Mouse (Mus musculus): ENCODE data around the gene Mfsd4b3.
"Not testable (repeated sequence)": the region's sequence is repeated elsewhere in the genome, so short reads cannot be mapped to it uniquely, and the experiment has no call there.

The Mfsd4b3 gene

DNA sequence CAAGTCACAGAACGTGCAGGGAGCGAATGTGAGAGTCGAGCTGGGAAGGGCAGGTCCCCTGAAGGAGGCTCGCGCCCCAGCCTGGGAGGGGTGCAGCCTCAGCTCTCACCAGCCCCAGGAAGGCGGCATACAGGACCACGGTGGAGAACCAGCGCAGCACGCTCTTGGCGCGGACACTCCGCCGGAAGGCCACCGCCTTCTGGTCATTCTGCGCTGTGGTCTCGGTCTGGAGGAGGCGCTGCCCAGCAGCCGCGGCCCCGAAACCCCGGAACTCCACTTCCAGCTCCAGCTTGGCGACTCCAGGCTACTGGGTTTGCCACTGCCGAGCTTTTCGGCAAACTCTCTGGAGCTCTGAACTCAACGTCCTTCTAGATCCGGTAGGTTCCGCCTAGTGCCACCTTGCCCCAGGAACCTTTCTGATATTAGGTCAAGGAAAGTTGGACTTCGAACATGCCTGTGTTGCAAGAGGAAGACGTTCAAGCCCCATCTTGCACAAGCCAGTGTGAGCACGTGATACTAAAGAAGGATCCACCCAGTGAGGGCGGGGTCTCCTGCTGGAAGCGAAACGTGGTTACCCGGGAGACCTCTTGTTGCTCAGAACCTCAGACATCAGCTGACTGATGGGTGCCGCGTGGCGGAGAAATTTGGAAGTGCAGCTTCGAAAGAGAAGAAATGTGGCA is at the start of gene Mfsd4b3:
Gene Mfsd4b3, minus strand, starts transcription at position 393 of the 680 bp plus-strand sequence.
- peak; percentile 83 to 90 for DNase-seq

DNA sequence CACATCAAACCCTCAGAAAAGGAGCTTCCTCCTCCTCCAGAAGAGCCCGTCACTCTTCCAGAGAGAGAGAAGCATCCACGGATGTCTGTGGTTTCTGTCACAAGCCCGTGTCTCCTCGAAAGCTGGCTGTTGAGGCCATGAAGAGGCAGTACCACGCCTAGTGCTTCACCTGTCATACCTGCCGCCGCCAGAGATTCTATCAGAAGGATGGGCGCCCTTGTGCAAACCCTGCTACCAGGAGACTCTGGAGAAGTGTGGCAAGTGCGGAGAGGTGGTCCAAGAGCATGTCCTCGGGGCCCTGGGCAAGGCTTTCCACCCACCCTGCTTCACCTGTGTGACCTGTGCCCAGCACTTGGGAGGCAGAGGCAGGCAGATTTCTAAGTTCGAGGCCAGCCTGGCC is 49.6 kb upstream of the Mfsd4b3 start:
- no peak for DNase-seq

- DNase-seq = not testable (repeated sequence)
These were observed 48.9 kb upstream of the Mfsd4b3 start for GRCm38 (mm10) chr10:40008847-40009246.

- no peak for DNase-seq
These were observed 48.0 kb upstream of the Mfsd4b3 start for GRCm38 (mm10) chr10:40007953-40008352.

- no peak for DNase-seq
These were observed 47.0 kb upstream of the Mfsd4b3 start for GRCm38 (mm10) chr10:40006963-40007362.

DNA sequence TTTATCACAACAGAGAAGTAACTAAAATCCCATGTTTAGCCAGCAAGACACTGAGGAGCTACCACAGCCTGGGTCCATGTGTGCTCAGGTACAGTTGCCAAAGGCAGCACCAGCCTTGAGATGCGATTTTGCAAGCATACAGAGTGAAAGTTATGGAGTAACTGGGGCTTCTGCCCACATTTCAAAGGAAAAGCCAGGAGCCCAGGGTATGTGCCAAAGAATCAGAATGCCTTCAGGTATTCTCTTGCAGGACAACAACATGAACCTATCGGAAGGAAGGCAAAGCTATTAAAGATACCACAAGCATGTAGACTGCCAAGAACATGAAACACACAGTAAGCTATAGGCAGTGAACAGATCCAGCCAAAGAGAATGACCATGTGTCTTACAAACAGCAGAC is 40.8 kb upstream of the Mfsd4b3 start:
- no peak for DNase-seq

DNA sequence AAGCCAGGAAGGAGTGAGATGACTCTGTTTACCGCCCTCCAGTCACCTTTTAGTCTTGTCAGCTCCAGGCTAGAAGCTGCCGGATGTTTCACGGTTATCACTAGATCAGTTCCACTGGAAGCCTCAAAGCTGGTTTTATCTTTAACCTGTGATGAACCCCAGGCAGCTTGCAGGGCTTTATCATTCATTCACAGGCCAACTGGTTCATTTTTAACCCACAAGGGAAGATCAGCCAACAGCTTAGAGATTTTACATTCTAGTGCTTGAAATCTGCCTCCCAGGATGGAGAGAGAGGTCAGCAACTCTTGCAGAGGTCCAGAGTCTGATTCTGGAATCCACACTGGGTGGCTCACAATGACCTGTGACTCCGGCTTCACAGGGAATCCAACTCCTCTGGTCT is 31.2 kb upstream of the Mfsd4b3 start:
- DNase-seq = no peak

- no peak for DNase-seq
These were observed 26.5 kb upstream of the Mfsd4b3 start, which contains the start of gene Mfsd4b5 for GRCm38 (mm10) chr10:39986466-39986865. Gene Mfsd4b5 (minus strand): TSS chr10:39986646.

- no peak for DNase-seq
These were observed 22.7 kb upstream of the Mfsd4b3 start for GRCm38 (mm10) chr10:39982604-39983003.

GRCm38 (mm10) chr10:39978231-39978630 is 18.3 kb upstream of the Mfsd4b3 start:
- no peak for DNase-seq

GRCm38 (mm10) chr10:39977346-39977745 is 17.4 kb upstream of the Mfsd4b3 start:
- no peak for DNase-seq

- no peak for DNase-seq
These were observed 15.8 kb upstream of the Mfsd4b3 start for GRCm38 (mm10) chr10:39975771-39976170.

DNA sequence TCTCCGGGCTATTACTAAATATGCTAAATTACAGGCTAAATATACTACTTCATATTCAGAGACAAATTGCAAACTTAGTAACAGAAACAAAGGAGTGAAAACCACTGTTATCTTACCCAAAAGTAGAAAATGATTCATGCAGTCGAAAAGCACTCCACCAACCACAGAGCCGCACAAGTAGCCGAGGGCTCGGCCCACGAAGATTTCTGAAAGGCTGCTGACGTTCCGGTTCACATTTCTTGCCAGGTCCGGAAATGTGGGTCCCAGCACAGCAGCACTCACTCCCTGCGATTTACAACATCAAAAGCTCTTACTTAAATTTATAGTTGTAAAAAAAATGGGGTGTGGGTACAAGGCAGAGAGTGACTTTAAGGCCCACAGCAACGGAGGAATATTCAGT is 15.0 kb upstream of the Mfsd4b3 start:
- no peak for DNase-seq

DNA sequence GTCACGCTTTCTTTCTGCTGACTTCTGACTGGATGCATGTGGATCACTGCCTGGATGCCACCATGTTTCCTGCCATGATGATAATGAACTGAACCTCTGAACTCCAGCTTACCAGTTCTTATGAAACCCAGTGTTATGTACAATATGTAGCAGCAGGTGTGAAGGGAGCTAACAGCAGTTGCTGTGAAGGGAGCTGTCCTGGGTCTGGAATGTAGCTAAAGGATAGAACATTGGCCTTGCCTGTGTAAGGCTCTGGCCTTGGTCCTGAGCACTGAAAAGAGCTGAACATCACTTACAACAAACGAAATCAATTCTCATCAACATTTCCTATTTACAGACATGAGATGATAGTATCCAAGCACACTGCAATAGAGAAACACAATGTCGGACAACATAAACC is 7.6 kb upstream of the Mfsd4b3 start:
- no peak for DNase-seq

DNA sequence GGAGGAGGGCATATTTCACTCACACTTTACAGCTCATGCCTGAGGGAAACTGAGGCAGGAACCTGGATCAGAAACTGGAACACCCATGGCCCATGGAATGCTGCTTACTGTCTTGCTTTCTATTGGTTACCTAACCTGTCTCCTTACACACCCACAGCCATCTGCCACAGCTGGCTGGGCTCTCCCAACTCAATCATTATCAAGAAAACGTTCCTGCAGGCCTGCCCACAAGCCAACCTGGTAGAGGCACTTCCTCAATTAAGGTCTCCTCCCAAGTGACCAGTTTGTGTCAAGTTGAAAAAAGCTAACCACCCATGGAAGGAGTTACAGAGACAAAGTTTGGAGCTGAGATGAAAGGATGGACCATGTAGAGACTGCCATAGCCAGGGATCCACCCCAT is 2.0 kb upstream of the Mfsd4b3 start:
- no peak for DNase-seq

- no peak for DNase-seq
These were observed 479 bp upstream of the Mfsd4b3 start for GRCm38 (mm10) chr10:39960441-39960822.

DNA sequence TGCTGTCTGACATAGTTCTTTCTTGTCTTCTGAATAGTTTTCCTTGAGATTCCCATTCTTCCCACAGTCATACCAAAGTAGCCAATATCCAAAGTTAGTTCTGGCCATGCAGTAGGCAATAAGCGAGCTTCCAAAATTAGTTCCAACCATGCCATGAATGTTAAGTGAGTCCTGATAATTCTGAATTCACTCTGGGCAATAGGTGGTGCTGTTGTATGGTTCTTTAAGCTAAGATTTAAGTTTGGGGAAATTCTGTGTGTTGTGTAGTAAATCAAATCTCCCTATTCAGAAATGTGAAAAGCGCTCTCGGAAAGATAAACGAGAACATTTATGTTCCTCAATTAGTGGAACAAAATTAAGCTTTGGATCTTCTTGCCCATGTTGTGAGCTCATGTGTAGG is 1.7 kb downstream of the Mfsd4b3 start:
- no peak for DNase-seq

DNA sequence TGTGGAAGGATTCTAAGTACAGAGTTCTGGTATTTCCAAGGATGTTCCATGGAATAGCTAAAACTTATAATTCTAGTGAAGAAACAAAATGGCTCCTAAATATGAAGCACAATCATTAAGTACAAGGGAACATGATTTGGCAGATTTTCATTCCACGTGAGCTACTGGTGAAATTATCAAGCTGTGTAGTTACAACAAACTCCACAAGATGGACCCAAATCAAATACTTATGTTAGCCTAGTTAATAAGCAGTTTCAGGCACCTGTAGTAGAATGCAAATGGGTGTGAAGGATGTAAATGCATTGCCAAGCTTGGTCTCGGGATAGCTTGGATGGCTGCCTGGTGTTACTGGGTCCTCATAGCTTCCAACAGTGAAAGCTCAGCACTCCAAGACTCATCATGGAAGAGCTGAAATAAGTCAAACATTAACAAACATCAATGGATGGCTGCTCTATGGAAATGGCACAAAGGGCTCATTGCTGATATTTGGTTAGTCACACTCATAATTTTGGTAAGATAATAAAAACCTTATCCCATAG is 3.5 kb downstream of the Mfsd4b3 start:
- DNase-seq = no peak

DNA sequence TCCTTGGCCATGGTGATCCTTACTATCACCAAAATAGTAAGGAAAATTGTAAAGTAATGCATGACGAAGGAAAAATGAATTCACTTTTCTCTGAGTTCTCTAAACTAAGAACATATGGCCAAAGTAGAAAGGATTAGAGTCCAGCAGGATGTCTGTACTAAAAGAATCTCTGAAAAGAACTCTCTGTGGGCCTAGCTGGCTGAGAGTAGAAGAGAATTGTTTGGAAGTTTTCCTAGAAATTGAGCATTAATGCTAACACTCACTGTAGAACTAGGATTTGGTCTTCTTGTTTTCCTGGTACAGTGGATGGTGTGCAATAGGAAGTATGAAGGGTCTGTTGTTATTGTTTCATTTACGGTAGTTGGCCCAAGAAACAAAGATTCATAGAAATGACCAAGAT is 4.8 kb downstream of the Mfsd4b3 start:
- DNase-seq = no peak

GRCm38 (mm10) chr10:39949377-39949954 is 10.5 kb downstream of the Mfsd4b3 start:
- DNase-seq = no peak

- not testable (repeated sequence) for DNase-seq
These were observed 12.8 kb downstream of the Mfsd4b3 start for GRCm38 (mm10) chr10:39947195-39947594.

- DNase-seq = no peak
These were observed 23.4 kb downstream of the Mfsd4b3 start for GRCm38 (mm10) chr10:39936553-39936952.

GRCm38 (mm10) chr10:39926616-39927139 is 33.3 kb downstream of the Mfsd4b3 start, which contains the start of gene Mfsd4b2:
Gene Mfsd4b2 (minus strand): TSS chr10:39926923.
- no peak for DNase-seq

- DNase-seq = not testable (repeated sequence)
These were observed 35.4 kb downstream of the Mfsd4b3 start for GRCm38 (mm10) chr10:39924556-39924955.

All from cerebellum, adult 18-20 months (tissue).